Comparison of ENCODE assay signal across 8 mouse cellular contexts in the genomic region with DNA sequence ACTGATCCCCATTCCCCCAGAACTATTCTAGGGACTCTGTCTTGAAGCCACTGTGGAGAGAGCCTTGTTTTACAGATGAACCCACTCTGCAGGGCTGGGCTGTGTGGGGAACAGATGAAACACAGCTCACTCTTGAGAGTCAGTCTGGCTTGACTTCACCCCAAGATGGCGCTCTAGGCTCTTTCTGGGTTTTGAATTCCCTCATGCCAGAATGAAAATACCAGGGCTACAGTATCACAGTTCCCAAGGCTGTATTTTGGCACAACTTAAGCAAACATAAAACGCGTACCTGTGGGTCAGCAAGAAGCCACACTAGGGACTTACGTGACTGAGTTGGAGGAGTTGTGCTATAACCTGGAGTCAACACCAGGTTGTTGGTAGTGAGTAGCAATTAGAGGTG. TPM values are rescaled to one million over a fixed set of nuclear protein-coding genes. Genes with fewer than 3 reads are reported as not detected.
DNase-seq lines count a peak whose midpoint lies in the region; ATAC-seq and TF ChIP-seq lines count a peak whose summit lies in the region.

No protein-coding gene starts in this region.

- no peak overlapping the region for H3K27ac ChIP-seq in kidney, embryonic 15.5 days
- H3K27ac ChIP-seq in lung, postnatal 0 days (ENCODE audit: low read length) = no peak overlapping the region

- TF ChIP-seq EP300 in lung, postnatal 0 days (IDR thresholded peaks at IDR 0.05) = no peak

- no peak overlapping the region for H3K9ac ChIP-seq in kidney, embryonic 15.5 days
- no peak overlapping the region for H3K9ac ChIP-seq in lung, postnatal 0 days (replicated peaks; ENCODE audit: low read depth)

- TF ChIP-seq CTCF in lung, postnatal 0 days (IDR thresholded peaks at IDR 0.05) = peak; percentile 83

- H3K4me3 ChIP-seq in kidney, embryonic 15.5 days (replicated peaks) = no peak overlapping the region
- H3K4me3 ChIP-seq in lung, postnatal 0 days (ENCODE audit: low read depth, low read length) = no peak overlapping the region

- H3K36me3 ChIP-seq in kidney, embryonic 15.5 days = 0 out of 2 replicates have a peak, but pooled peaks cover 3% of the 10 kb centered on the region
- no peaks in the 10 kb centered on the region for H3K36me3 ChIP-seq in lung, postnatal 0 days (ENCODE audit: insufficient read depth, low read length)
- H3K36me3 ChIP-seq in splenic B cell, adult 2 months (ENCODE audit: control insufficient read depth, insufficient read depth, low read length, poor library complexity, severe bottlenecking) = no peaks in the 10 kb centered on the region

- DNase-seq in kidney, adult 11 months = peak; percentile 61
- peak; percentile 59 for DNase-seq in MN1 (ENCODE audit: low spot score)
- peak; percentile 84 to 91 for DNase-seq in cerebellum, postnatal 25 days
- peak; percentile 64 to 77 for DNase-seq in gastrocnemius, postnatal 36 days
- peak; percentile 87 for DNase-seq in layer of hippocampus, adult 11-12 months (ENCODE audit: low spot score)
- peak; percentile 87 for DNase-seq in lung, postnatal 0 days (ENCODE audit: low spot score)
- peak; percentile 75 for DNase-seq in splenic B cell, adult 2 months (ENCODE audit: low read depth, low spot score)

- H3K27me3 ChIP-seq in kidney, embryonic 15.5 days = no peaks in the 10 kb centered on the region
- no peaks in the 10 kb centered on the region for H3K27me3 ChIP-seq in lung, postnatal 0 days (replicated peaks; ENCODE audit: insufficient read depth, low read length)
- no peaks in the 10 kb centered on the region for H3K27me3 ChIP-seq in splenic B cell, adult 2 months (ENCODE audit: control insufficient read depth, insufficient read depth, low read length, poor library complexity, severe bottlenecking)

- peaks cover 4% of the 10 kb centered on the region; the same call in 1 of the 2 replicates for H3K4me1 ChIP-seq in kidney, embryonic 15.5 days
- no peaks in the 10 kb centered on the region for H3K4me1 ChIP-seq in lung, postnatal 0 days (ENCODE audit: insufficient read depth, low read depth, low read length)

- WGBS in kidney, embryonic 15.5 days = 43% methylated on average over 4 of the region's 4 CpGs
- 41% methylated on average over 4 of the region's 4 CpGs for WGBS in lung, postnatal 0 days

- no peaks in the 10 kb centered on the region for H3K9me3 ChIP-seq in kidney, embryonic 15.5 days (replicated peaks)
- no peaks in the 10 kb centered on the region for H3K9me3 ChIP-seq in lung, postnatal 0 days (ENCODE audit: low read length)

- ATAC-seq in kidney, embryonic 15.5 days (replicated peaks; ENCODE audit: low FRiP score) = no peak
- peak; percentile 61 for ATAC-seq in lung, postnatal 0 days

- no peak overlapping the region for H3K4me2 ChIP-seq in kidney, embryonic 15.5 days
- H3K4me2 ChIP-seq in lung, postnatal 0 days (replicated peaks; ENCODE audit: low read depth, low read length) = no peak overlapping the region

- intact Hi-C loops in gastrocnemius, postnatal 36 days (cut with DNase I) = loop anchor here (2.0 kb wide), 1 partner anchor 75 kb away; no protein-coding TSS in a partner anchor

RNA-seq across cellular contexts. Expression of a gene that starts 8.9 kb away (rescaled TPM):
- 29.3 and 29.7 TPM in 2 replicates for polyA plus RNA-seq in kidney, embryonic 15.5 days (2015; fragmentation: Nextera tagmentation; extraction: Ambion mirVana)
- total RNA-seq in gastrocnemius, postnatal 36 days (2021) = 10 to 100 TPM; 27.1 to 30.3 TPM
- 43.6 and 48.7 TPM in 2 replicates for polyA plus RNA-seq in lung, postnatal 0 days (2015; fragmentation: Nextera tagmentation; extraction: Ambion mirVana)

RNA-seq across cellular contexts. Expression of a gene that starts 15.3 kb away (rescaled TPM):
- 12.5 and 17.4 TPM in 2 replicates for polyA plus RNA-seq in kidney, embryonic 15.5 days (2015; fragmentation: Nextera tagmentation; extraction: Ambion mirVana)
- total RNA-seq in gastrocnemius, postnatal 36 days (2021) = 1 to 10 TPM; 2.5 TPM
- polyA plus RNA-seq in lung, postnatal 0 days (2015; fragmentation: Nextera tagmentation; extraction: Ambion mirVana) = 1.8 and 2.3 TPM in 2 replicates

RNA-seq across cellular contexts. Expression of a gene that starts 16.9 kb away (rescaled TPM):
- 258 and 306 TPM in 2 replicates for polyA plus RNA-seq in kidney, embryonic 15.5 days (2015; fragmentation: Nextera tagmentation; extraction: Ambion mirVana)
- total RNA-seq in gastrocnemius, postnatal 36 days (2021) = 1 to 10 TPM; 4.8 to 7.0 TPM
- 121 and 135 TPM in 2 replicates for polyA plus RNA-seq in lung, postnatal 0 days (2015; fragmentation: Nextera tagmentation; extraction: Ambion mirVana)

RNA-seq across cellular contexts. Expression of a gene that starts 22.5 kb away (rescaled TPM):
- 491 and 504 TPM in 2 replicates for polyA plus RNA-seq in kidney, embryonic 15.5 days (2015; fragmentation: Nextera tagmentation; extraction: Ambion mirVana)
- 10 to 100 TPM; 94.1 to 99.6 TPM for total RNA-seq in gastrocnemius, postnatal 36 days (2021)
- 340 and 365 TPM in 2 replicates for polyA plus RNA-seq in lung, postnatal 0 days (2015; fragmentation: Nextera tagmentation; extraction: Ambion mirVana)

RNA-seq across cellular contexts. Expression of a gene that starts 30.0 kb away (rescaled TPM):
- polyA plus RNA-seq in kidney, embryonic 15.5 days (2015; fragmentation: Nextera tagmentation; extraction: Ambion mirVana) = 146 and 151 TPM in 2 replicates
- 10 to 100 TPM; 76.7 to 86.2 TPM for total RNA-seq in gastrocnemius, postnatal 36 days (2021)
- polyA plus RNA-seq in lung, postnatal 0 days (2015; fragmentation: Nextera tagmentation; extraction: Ambion mirVana) = 76.5 and 79.7 TPM in 2 replicates
